Mouse (Mus musculus) cerebellum, adult 2 months (tissue): ENCODE measurements around the gene Ctcf.

Experiments
- CTCF ChIP-seq: fragments of 200-500 bp; IDR thresholded peaks from 2 replicates; pipeline ENCODE4 v1.5.1; 2011; ENCODE audit warnings: low read depth, mild to moderate bottlenecking, control low read depth, low read length, moderate library complexity, borderline replicate concordance; ENCODE audit not compliant: insufficient read depth
- POLR2A ChIP-seq: fragments of 200-500 bp; IDR thresholded peaks from 2 replicates; pipeline ENCODE4 v1.6.1; 2011; ENCODE audit warnings: low read length, control low read depth, borderline replicate concordance; ENCODE audit not compliant: insufficient read depth

- TF ChIP-seq CTCF (no peak), POLR2A (no peak)
Observed at GRCm38 (mm10) chr8:105601301-105601700, 35.1 kb upstream of the Ctcf start.
